In the genomic region with DNA sequence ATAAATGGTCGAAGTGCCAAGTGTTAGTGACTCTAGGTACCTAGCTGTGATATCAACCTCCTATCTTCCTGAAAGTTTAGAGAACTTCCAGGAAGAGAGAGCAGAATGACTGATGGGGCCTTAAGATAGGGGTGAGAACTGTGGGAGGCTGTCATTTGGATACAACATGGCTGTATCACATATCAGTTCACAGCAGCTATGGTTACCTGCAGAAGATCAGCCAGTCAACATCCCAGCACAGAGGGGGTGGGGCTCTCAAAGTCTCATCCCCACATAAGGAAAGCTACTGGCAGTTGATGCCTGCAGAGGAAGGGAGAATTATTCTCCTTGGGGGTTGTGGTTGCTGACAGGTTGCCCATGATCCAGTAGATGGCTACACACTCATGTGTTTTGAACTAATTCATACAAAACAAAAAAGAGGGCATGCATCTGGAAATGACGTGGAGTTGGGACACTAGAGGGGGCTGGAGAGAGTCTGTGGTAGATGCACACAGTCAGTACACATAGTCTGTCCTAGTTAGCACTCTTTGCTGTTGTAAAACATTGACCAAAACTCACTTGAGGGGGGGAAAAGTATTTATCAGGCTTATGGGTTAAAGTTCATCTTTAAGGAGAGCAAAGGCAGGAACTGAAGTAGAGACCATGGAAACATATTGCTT, we compare ENCODE assay signal across 20 mouse cellular contexts. TPM values are rescaled to one million over a fixed set of nuclear protein-coding genes. Genes with fewer than 3 reads are reported as not detected.
DNase-seq lines count a peak whose midpoint lies in the region; ATAC-seq and TF ChIP-seq lines count a peak whose summit lies in the region.
"Had no signal": no experiment of that assay in that cellular context is flagged by ENCODE, and none has a peak within 500 bp of the region (broad histone marks: within the 10 kb centered on the region; RNA-seq: fewer than 3 reads in every experiment).

No protein-coding gene starts in this region.

- TF ChIP-seq POLR2A in cerebellum, adult 2 months (IDR thresholded peaks at IDR 0.05; ENCODE audit: borderline replicate concordance, insufficient read depth, low read length) = no peak

- no peaks in the 10 kb centered on the region for H3K36me3 ChIP-seq in kidney, postnatal 0 days (ENCODE audit: insufficient read depth, low read length)
- H3K36me3 ChIP-seq: embryonic facial prominence, embryonic 10.5 days; limb, embryonic 12.5 days; lung, embryonic 15.5 days; stomach, embryonic 15.5 days had no signal

- H3K27ac ChIP-seq in kidney, postnatal 0 days = no peak overlapping the region
- no peak overlapping the region for H3K27ac ChIP-seq in cerebellum, adult 2 months (ENCODE audit: insufficient read depth, low read length)
- H3K27ac ChIP-seq: embryonic facial prominence, embryonic 10.5 days; limb, embryonic 12.5 days; lung, embryonic 15.5 days; stomach, embryonic 15.5 days had no signal

- no peak for DNase-seq in kidney, postnatal 0 days (ENCODE audit: low spot score)
- no peak for DNase-seq in kidney, adult 18-20 months
- peak; percentile 51 for DNase-seq in thymus, postnatal 0 days (ENCODE audit: low spot score)
- no peak for DNase-seq in cerebellum, adult 2 months
- DNase-seq in spleen, adult 12 weeks (ENCODE audit: low spot score) = no peak
- DNase-seq in left cerebral cortex, adult 18-20 months (ENCODE audit: low spot score in 2 of 2) = no peak
- DNase-seq: adrenal gland, postnatal 14 days; cerebellum, postnatal 10 days; heart, adult 18-20 months; heart, postnatal 10 days; kidney, postnatal 25 days; right cerebral cortex, postnatal 25 days had no signal

- peak; percentile 31; the same call in 1 of the 2 replicates for TF ChIP-seq CTCF in kidney, postnatal 0 days (IDR thresholded peaks at IDR 0.05; ENCODE audit: low read depth)
- TF ChIP-seq CTCF in cerebellum, adult 2 months (IDR thresholded peaks at IDR 0.05; ENCODE audit: borderline replicate concordance, insufficient read depth, low read depth, low read length) = no peak

- H3K9me3 ChIP-seq in kidney, postnatal 0 days (replicated peaks; ENCODE audit: low read length) = no peaks in the 10 kb centered on the region
- H3K9me3 ChIP-seq: embryonic facial prominence, embryonic 10.5 days; limb, embryonic 12.5 days; lung, embryonic 15.5 days; stomach, embryonic 15.5 days had no signal

- H3K4me3 ChIP-seq in kidney, postnatal 0 days (replicated peaks; ENCODE audit: low read depth, low read length) = no peak overlapping the region
- H3K4me3 ChIP-seq in cerebellum, adult 2 months (replicated peaks; ENCODE audit: insufficient read depth, low read depth, low read length) = no peak overlapping the region
- H3K4me3 ChIP-seq: embryonic facial prominence, embryonic 10.5 days; limb, embryonic 12.5 days; lung, embryonic 15.5 days; myocyte; stomach, embryonic 15.5 days had no signal

- 74% methylated on average over 2 of the region's 2 CpGs for WGBS in kidney, postnatal 0 days
- 62% methylated on average over 2 of the region's 2 CpGs for WGBS in cerebellum, adult 2 months

- H3K4me2 ChIP-seq in kidney, postnatal 0 days (ENCODE audit: low read length) = no peak overlapping the region
- H3K4me2 ChIP-seq: limb, embryonic 12.5 days; lung, embryonic 15.5 days; midbrain, embryonic 11.5 days; stomach, embryonic 15.5 days had no signal

- peaks cover 3% of the 10 kb centered on the region; the same call in 1 of the 2 replicates for H3K4me1 ChIP-seq in kidney, postnatal 0 days (replicated peaks; ENCODE audit: insufficient read depth, low read length)
- H3K4me1 ChIP-seq in cerebellum, adult 2 months (ENCODE audit: control insufficient read depth, insufficient read depth, low read length) = no peaks in the 10 kb centered on the region
- H3K4me1 ChIP-seq: embryonic facial prominence, embryonic 10.5 days had no signal

- H3K9ac ChIP-seq in kidney, postnatal 0 days (ENCODE audit: low read depth, low read length) = no peak overlapping the region
- H3K9ac ChIP-seq: limb, embryonic 12.5 days; lung, embryonic 15.5 days; stomach, embryonic 15.5 days had no signal

- H3K27me3 ChIP-seq in kidney, postnatal 0 days (ENCODE audit: insufficient read depth, low read length) = no peaks in the 10 kb centered on the region
- no peaks in the 10 kb centered on the region for H3K27me3 ChIP-seq in cerebellum, adult 2 months (ENCODE audit: control insufficient read depth, insufficient read depth, low read length)
- H3K27me3 ChIP-seq: limb, embryonic 12.5 days; lung, embryonic 15.5 days; stomach, embryonic 15.5 days had no signal

- ATAC-seq in kidney, postnatal 0 days (replicated peaks; ENCODE audit: low FRiP score, low read depth) = no peak
- ATAC-seq in CD4-positive, CD25-positive, alpha-beta regulatory T cell, adult 4 months = peak; percentile 39
- peak; percentile 15 for ATAC-seq in common myeloid progenitor, adult 5-6 weeks (replicated peaks; ENCODE audit: low read depth, poor library complexity, severe bottlenecking)

RNA-seq across cellular contexts. Expression of a gene that starts 2.2 kb away (rescaled TPM):
- polyA plus RNA-seq in kidney, postnatal 0 days (2015; fragmentation: Nextera tagmentation; extraction: Ambion mirVana) = 3.8 and 4.1 TPM in 2 replicates
- 10 to 100 TPM; 18.8 to 20.0 TPM for polyA plus RNA-seq in CD4-positive, CD25-positive, alpha-beta regulatory T cell, adult 4 months (2017; shearing (Covaris generic))
- 10.2 and 13.8 TPM in 2 replicates for total RNA-seq in common myeloid progenitor, adult 5-6 weeks (2017)
- 2.8 TPM in 2 replicates for polyA plus RNA-seq in thymus, postnatal 0 days (2015; fragmentation: Nextera tagmentation; extraction: Ambion mirVana)
- 1.6 and 2.0 TPM in 2 replicates for polyA plus RNA-seq in cerebellum, adult 2 months (2012; rRNA removed)
- 1 to 10 TPM in 1 of 2 experiments, under 1 TPM in 1; 1.00 to 2.2 TPM for total RNA-seq in left cerebral cortex, adult 18-20 months (2021)
- polyA plus RNA-seq: embryonic facial prominence, embryonic 10.5 days; midbrain, embryonic 11.5 days; myocyte had no signal

RNA-seq across cellular contexts. Expression of a gene that starts 56.5 kb away (rescaled TPM):
- not detected in 2 replicates for polyA plus RNA-seq in kidney, postnatal 0 days (2015; fragmentation: Nextera tagmentation; extraction: Ambion mirVana)
- polyA plus RNA-seq in CD4-positive, CD25-positive, alpha-beta regulatory T cell, adult 4 months (2017; shearing (Covaris generic)) = not detected
- not detected in 2 replicates for total RNA-seq in common myeloid progenitor, adult 5-6 weeks (2017)
- polyA plus RNA-seq in thymus, postnatal 0 days (2015; fragmentation: Nextera tagmentation; extraction: Ambion mirVana) = 0.05 and 0.06 TPM in 2 replicates
- polyA plus RNA-seq in cerebellum, adult 2 months (2012; rRNA removed) = 0.14 and 0.29 TPM in 2 replicates
- total RNA-seq in left cerebral cortex, adult 18-20 months (2021) = under 1 TPM; 0.12 to 0.14 TPM
- total RNA-seq: adrenal gland, postnatal 14 days; heart, adult 18-20 months; heart, postnatal 10 days had no signal
- polyA plus RNA-seq: embryonic facial prominence, embryonic 10.5 days; limb, embryonic 12.5 days; lung, embryonic 15.5 days; myocyte had no signal
